Mouse (Mus musculus): Measurements from ENCODE around the gene Eln. TPM values are rescaled to one million over a fixed set of nuclear protein-coding genes. Genes with fewer than 3 reads are reported as not detected.
A peak's percentile ranks its signal among the peaks of the same experiment; 100 is the strongest.

The Eln gene
- total RNA-seq, 2 experiments from 2014 or later: 22.5 to 27.1 TPM

DNA sequence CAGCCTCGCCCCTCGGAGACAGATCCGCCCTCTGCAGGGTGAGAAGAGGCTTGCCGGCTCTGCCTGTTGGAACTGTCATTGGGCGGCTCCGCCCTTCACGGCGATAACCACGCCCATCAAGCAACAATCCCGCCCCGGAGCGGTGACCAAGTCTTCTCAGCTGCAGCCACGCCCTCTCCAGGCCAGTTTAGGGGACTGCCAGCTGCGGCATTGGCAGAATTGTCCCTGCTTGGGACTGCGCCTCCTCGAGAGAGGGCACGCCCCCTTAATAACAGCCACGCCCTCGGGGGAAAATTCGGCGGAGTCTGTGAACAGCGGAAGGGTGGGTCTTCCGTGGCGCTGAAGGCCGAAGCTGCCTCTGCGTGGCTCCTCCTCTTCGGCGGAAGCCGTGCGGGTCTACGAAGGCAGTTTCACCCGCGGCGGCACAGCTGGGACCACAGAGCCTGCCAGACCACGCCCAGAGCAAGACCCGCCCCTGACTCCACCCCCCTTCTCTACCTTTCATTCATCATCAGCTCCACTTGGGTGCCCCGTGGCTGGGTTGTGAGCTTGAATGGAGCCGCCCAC lies 58.3 kb downstream of the Eln start:
- intact Hi-C loops (cut with DNase I): loop anchor here (1.0 kb wide), 1 partner anchor 50 kb away; no protein-coding TSS in a partner anchor
- peak; percentile 98 to 99 for DNase-seq (ENCODE audit: low spot score in 2 of 2)

DNA sequence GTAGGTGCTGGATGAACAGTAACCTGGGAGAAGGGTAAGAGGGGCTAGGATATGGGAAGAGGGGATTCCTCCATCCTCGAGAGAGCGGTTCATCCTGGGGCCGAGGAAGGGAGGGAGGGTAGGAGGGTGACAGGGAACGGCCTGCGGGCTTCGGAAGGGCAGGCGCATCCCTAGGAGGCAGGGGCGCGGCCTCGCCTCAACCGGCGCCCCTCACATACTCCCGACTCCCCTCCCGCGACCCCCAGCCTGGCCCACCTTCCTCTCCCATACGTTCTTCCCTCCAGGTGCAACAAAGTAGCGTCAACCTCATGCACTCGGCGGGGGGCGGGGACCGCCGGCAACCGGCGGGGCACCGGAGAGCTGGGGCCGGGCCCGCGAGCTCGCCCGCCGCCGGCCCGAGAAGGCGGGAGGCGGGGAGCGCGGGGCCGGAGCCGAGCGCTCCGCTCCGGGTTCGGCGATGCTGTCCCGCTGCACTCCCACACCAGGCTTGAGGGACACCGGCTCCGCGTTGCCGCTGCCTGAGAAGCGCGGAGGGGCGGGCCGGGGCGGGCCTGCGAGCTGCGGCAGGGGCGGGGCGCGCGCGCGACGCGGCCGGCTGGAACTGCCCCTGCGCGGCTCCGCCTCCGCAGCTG lies 58.9 kb downstream of the Eln start, which contains the start of gene Limk1:
TSS of gene Limk1 (minus strand) at position 513 of the 632 bp plus-strand sequence.
- intact Hi-C loops (cut with DNase I): loop anchor here (1.0 kb wide), 1 partner anchor 50 kb away; no protein-coding TSS in a partner anchor
- DNase-seq (ENCODE audit: low spot score in 2 of 2): no peak

DNA sequence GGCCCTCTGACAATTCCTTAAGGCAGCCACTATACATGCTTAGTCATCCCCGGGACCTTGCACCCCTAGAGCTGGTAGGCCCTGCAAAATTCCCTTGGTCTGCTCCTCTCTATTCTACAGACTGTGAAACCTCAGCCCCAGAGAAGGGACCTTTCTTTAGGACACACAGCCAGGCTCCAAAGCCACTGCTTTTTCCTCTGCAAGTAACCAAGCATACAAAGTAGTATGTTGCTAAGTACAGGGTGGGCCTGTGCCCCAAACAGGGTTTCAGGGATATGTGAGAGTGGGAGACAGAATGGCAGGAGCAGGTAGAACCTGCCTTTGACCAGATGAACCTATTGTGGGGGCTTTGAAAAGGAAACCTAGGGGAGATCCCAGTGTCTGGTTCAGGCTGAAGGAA lies 59.9 kb downstream of the Eln start:
- intact Hi-C loops (cut with DNase I): no loop called here
- DNase-seq (ENCODE audit: low spot score in 2 of 2): no peak

DNA sequence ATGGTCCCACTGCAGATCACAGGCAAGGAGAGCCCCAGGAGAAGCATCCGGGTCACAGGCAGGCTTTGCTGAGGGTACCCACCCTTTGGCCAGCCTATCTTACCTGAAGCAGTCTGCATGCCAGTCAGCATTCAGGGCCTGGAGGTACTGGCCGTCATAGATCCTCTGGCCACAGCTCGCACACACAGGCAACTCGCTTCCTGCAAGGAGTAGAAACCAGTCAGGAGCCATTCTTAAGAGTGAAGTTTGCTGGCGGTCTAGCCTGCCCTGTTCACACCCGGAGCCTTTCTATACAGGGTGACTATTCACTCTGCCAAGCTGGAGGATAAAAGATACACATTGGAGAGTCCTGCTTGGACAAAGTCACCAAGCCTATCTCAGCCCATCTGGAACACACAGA lies 60.6 kb downstream of the Eln start:
- DNase-seq (ENCODE audit: low spot score in 2 of 2): no peak
- intact Hi-C loops (cut with DNase I): no loop called here

DNA sequence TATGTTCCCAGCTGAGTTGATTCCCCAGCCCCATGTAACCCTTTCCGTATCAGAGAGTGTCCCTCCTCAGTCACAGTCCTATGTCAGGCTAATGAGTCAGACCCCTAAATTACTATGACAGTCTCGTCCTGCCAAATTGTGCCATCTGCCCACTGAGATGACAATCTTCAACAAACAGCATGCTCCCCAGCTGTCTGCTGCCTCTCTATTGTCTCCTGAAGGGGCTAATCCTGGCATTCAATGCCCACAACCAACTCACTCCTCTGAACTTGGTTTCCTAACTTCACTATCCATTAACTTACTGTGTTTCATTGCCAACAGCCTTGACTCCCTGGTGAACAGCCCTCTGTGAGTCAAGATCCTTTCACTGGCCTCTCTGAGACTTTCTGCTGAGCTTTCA lies 62.7 kb downstream of the Eln start:
- no peak for DNase-seq (ENCODE audit: low spot score in 2 of 2)
- intact Hi-C loops (cut with DNase I): no loop called here

DNA sequence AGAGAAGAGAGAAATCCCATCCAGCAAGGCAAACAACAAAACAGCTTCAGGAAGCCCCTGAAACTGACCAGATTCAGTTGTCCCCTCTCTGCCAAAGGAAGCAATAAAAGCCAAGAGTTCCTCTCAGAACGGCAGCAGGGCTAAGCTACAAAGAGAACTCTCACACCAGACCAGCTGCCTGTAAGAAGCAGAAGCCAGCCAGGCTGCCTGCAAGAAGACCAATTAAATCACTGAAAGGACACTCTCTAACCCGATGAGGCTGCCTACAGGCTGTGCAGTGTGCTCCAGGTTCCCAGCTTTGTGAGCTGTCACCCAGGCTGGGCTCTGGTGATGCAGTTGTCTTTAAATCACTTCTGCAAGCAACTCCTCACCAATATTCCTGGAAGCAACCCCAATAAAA lies 63.3 kb downstream of the Eln start:
- intact Hi-C loops (cut with DNase I): no loop called here
- no peak for DNase-seq (ENCODE audit: low spot score in 2 of 2)

DNA sequence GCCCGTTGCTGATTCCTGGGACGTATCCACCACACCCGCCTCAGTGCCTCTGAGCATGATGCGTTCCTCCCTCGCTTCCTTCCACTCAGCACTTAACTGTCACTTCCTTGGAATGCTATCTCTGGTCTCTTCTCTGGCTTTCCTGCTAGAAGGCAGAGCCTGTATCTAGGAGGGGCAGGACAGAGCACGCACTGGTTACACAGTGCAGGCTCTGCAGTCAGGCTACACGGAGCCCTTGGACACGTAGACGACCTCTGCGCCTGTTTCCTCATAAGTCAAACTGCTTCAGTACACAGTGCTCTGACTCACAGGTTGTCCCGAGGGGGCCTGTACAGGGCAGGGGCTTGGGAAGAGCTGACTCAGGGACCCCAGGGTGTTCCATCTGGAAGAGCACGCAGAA lies 66.9 kb downstream of the Eln start:
- intact Hi-C loops (cut with DNase I): no loop called here
- no peak for DNase-seq (ENCODE audit: low spot score in 2 of 2)

DNA sequence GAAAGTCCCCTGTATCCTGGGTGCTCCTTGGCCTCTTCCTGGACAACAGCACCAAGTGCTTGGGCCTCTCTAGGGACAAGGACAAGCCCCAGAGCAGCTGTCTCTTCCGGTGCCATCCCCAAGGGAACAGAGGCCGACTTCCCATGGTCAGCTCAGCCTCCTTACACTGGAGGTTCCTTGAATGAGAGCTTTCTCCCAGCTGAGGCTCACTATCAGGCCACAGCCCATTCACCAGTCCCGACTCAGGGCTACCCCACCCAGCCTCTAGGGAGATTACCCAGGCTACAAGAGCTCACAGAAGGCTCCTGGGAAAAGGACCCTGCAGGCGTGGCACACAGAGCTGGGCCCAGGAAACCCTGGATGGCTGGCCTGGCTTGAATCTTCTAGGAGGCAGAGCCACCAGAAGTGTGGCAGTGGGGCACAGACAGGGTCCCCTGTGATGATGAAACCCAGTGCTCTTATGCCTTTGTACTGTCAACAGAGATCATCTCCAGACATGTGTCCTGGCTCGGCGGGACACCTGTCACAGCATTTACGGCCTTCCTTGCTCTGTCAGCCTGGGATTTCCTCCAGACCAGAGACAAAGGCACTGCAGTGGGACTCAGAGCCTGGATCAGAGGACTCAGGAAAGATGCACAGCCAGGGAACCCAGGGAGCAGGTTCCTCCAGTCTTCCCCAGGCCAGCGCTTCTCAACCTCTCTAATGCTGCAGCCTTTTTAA lies 68.1 kb downstream of the Eln start:
- intact Hi-C loops (cut with DNase I): no loop called here
- no peak for DNase-seq (ENCODE audit: low spot score in 2 of 2)

DNA sequence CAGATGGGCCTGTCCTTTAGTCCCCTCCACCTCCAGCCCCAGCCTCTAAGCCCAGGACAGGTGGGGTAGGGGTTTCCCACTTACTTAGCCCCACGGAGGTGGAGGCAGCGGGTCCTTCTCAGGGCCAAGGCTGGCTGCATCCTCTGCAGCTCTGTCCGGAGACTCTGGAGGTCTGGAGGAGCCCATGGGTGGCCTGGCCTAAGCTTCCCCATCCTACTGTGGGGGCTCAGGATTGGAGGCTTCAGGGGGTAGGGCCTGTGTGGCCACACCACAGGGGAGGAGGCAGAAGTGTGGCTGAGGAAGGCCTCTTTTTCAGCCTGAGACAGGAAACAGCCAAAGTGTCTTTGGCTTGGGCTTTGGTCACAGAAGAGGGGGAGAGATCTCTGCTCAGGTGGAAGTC lies 69.1 kb downstream of the Eln start:
- intact Hi-C loops (cut with DNase I): no loop called here
- DNase-seq (ENCODE audit: low spot score in 2 of 2): no peak

DNA sequence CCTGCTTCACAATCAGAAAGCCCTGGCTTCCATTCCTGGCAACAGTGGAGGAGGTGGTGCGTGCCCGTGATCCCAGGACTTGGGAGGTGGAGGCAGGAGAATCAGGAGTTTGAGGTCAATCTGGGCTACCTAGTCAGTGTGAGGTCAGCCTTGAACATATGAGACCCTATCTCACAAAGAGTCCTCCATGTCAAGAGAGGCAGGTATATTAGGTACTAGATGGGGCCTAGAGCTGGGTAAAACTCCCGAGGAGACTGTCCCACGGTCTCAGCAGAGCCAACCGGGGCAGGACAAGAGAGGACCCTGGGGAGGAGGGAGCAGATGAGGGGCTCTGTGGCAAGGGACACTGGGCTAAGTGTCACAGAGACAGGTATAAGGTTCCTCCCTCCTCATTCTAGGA lies 69.6 kb downstream of the Eln start:
- intact Hi-C loops (cut with DNase I): no loop called here

DNA sequence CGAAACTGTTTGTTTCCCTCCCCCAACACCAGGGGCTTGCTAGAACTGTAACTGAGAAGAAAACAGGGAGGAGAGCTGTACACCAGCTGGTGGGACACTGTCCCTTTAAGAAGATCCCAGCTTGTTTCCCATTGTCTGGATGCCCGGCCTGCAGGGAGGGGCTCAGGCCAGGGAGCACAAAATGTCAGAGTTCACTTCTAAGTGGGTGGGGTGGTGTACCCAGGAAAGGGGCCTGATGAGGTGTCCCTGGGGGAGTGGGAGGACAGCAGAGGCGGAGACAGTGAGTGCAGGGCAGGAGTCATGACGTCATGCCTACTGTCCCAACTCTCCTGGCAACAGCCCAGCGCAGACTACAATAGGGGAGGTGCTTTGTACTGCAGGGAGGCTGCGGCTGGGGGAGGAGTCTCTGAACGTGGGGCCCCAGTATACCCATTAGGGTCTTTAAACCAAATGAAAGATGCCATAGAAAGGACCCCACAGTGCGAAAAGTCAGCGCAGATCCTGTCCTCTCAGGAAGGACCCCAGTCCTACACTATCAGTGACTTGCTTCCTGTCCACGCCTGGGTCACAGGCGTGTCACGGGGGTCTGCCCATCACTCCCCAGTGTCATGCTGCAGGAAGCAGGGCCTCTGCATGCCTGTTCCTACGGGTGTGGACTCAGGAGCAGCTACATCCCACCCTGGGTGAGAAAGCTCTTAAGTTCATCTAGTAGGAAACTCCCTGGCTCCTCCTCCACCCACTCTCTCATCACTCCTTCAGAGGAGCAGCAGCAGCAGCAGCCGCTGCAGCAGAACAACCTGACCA lies 71.0 kb downstream of the Eln start:
- peak in 1 of 2 experiments; percentile 43 for DNase-seq (ENCODE audit: low spot score in 2 of 2)
- intact Hi-C loops (cut with DNase I): loop anchor here (2.0 kb wide), 1 partner anchor 29 kb away; no protein-coding TSS in a partner anchor

More for the DNA sequence above, 69.6 kb downstream of the Eln start:
- no peak for DNase-seq (ENCODE audit: low spot score in 2 of 2)

DNA sequence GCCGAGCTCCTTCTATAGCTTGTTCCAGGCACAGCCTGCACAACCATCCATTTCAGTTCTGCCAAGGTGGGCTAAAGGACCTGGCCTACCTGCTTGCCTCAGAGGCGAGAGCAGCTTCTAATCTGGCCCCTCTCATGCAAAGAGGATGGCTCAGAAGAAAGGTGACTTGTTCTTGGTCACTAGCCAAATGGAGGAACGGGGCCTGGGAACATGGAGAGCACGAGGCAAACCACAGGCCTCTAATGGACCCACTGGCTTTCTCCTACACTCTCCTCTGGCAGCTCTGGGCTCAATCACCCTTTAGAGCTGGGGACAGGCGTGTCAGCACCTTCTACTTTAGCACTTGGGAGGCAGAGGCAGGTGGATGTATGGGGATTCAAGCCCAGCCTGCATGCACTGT lies 72.1 kb downstream of the Eln start:
- intact Hi-C loops (cut with DNase I): loop anchor here (2.0 kb wide), 1 partner anchor 30 kb away; no protein-coding TSS in a partner anchor
- DNase-seq (ENCODE audit: low spot score in 2 of 2): no peak

DNA sequence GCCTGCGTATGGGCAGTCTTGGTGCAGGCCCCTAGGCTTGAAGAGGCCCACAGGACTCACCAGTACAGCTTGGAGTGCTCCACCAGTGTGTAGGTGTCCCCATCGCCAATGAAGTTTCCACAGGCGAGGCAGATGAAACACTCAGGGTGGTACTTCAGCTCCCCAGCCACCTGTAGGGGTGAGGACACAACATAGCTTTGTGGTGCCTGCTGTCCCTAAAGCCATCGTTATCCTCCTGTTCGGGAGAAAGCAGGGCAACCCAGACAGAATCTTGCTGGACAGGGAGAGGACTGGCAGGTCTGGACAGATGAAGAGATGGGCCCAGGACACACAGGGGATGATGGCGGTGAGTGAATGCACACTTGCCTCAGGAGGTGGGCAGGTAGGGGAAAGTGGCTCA lies 74.5 kb downstream of the Eln start:
- intact Hi-C loops (cut with DNase I): no loop called here
- DNase-seq (ENCODE audit: low spot score in 2 of 2): no peak

DNA sequence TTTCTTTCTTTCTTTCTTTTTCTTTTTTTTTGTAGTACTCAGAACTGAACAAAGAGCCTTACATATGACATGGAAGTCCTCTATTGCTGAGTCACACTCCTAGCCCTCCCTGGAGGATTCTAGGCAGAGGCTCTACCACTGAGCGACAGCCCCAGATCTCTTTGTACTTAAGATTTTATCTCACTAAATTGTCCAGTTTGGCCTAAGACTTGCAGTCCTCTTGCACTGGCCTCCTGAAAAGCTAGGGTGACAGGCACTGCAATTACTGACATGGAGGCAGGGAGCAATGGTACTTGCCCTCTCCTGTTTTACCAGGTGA lies 75.0 kb downstream of the Eln start:
- no peak for DNase-seq (ENCODE audit: low spot score in 2 of 2)
- intact Hi-C loops (cut with DNase I): no loop called here

DNA sequence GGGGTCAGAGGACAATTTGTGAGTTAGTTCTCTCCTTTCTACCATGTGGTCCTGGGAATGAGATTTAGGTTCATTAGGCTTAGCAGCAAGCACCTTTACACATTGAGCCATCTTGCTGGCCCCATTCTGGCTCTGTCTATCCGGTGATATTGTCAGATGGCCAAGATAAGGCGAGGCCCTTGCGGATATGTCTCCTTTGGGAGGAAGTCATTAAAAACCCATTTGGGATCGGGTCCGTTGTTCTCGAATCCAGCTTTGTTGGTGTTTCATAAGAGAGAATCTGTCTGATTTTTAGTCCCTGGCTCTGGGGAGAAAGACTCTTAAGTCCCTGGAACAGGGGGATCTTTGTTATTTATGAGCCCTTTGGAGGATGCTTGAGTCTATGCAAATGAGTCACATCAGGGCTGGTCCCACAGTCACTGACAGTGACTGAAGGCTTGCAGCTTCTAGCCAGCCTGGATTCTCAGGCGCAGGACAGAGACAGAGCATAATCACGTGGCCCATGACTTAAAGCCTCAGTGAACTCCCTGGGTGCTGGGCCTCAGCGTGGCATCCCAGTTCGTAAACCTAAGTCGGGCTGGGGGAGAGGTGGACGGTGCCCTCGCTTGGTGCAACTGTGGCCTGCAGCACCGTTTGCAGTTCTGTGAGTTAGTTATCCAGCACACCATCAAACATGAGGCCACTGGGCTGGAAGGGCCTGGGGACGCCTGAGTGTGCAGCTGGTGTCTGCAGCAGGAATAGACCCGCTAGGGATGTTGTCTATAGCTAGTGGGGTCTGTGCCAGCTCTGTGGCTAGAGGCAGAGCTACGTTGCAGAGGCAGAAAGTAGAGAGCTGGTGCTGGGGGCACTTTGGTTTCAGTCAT lies 75.6 kb downstream of the Eln start:
- no peak for DNase-seq (ENCODE audit: low spot score in 2 of 2)
- intact Hi-C loops (cut with DNase I): no loop called here

DNA sequence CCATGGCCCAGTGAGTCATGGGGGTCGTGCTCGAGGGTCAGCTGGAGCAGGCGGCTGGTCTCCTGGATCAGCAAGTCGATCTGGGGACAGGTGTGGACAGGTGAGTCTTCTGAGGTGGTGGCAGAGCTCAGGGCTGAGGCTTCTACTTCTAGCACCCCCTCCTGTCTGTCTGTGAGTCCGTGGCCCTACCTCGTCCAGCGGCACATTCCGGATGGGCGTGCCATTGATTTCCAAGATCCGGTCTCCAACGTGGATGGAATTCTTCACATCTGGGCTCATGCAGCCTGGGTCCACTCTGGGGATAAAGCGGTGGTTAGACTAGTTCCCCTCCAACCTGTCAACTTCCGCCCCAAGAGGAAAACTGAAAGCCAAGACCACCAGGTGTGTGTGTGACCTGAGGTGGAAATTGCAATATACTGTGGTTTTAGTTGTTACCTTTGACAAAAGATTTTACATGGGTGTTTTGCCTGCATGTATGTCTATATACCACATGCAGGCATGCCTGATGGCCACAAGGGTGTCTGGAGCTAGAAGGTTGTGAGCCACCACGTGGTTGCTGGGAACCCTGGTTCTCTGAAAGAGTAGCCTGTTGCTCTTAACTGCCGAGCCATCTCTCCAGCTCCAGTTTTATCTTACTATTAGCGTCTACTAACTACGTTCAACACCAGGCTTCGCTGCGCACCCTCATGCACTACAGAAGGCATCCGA lies 78.0 kb downstream of the Eln start:
- no peak for DNase-seq (ENCODE audit: low spot score in 2 of 2)
- intact Hi-C loops (cut with DNase I): no loop called here

DNA sequence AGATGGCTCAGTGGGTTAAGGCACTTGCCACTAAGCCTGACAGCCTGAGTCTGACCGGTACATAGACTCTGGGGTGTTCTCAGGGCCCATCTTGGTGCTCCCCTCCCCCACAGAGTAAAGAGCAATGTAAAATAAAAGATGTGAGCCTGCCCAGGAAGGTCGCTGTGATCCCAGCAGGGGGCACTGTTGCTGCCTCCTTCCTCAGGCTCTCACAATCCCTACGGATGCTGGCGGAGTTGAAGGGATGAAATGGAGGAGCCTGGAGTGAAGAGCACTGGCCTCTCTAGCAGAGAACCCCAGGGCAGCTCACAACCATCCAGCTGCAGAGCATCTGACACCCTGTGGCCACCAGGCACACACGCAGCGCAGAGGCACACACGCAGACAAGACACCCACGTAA lies 78.6 kb downstream of the Eln start:
- intact Hi-C loops (cut with DNase I): no loop called here
- peak in 1 of 2 experiments; percentile 43 for DNase-seq (ENCODE audit: low spot score in 2 of 2)

DNA sequence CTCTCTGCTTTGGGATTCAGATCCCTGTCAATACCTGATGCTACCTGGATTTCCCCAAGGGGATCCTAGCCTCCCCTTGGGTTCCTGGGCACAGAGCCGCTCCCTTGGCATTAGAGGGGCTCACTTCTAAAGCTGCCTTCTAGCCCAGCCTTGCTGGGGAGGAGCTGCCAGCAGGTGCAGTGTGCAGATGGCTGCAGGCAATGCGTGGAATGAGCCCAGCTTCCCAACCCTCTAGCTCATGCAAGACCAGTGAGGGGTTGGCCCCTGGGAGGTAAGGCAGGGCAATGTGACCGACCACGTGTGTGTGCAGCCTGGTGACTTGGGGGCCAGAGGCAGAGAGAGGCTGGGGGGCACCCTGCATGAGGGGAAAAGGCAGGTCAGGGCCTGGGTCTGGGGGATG lies 90.4 kb downstream of the Eln start:
- intact Hi-C loops (cut with DNase I): no loop called here
- DNase-seq (ENCODE audit: low spot score in 2 of 2): no peak
